Mouse (Mus musculus) C2C12 (cell line): Measurements from ENCODE around the gene Tmem72.

Experiments
- CEBPB ChIP-seq: IDR thresholded peaks from one replicate; pipeline ENCODE4 v1.6.1; 2011; ENCODE audit warnings: low read depth, mild to moderate bottlenecking, control low read depth, moderate library complexity
- CTCF ChIP-seq: IDR thresholded peaks from one replicate; pipeline ENCODE4 v1.5.1; 2011; ENCODE audit not compliant: control insufficient read depth, insufficient read depth, insufficient read length
- MAX ChIP-seq: IDR thresholded peaks from one replicate; pipeline ENCODE4 v1.6.1; 2011; ENCODE audit warnings: mild to moderate bottlenecking, control low read depth

GRCm38 (mm10) chr6:116666085-116666750 is 50.5 kb downstream of the Tmem72 start:
- no peak for TF ChIP-seq CTCF
- TF ChIP-seq CEBPB: peak; percentile 30
- no peak for TF ChIP-seq MAX
